Comparison of ENCODE assay signal across 1 mouse cellular context in genomic region chr15:89343325-89343724, GRCm38 (mm10).
TF ChIP-seq lines count a peak whose summit lies in the region.

No protein-coding gene starts in this region.

TF ChIP-seq in CH12.LX, 34 proteins besides CTCF, POLR2A, EP300 and RAD21:
- TF ChIP-seq SMC3 (IDR thresholded peaks at IDR 0.05; ENCODE audit: low read depth, low read length) (no peak), MAX (IDR thresholded peaks at IDR 0.05; ENCODE audit: low read length) (no peak), USF2 (conservative IDR thresholded peaks at IDR 0.05; ENCODE audit: low read depth, low read length) (no peak), KAT2A (IDR thresholded peaks at IDR 0.05; ENCODE audit: insufficient replicate concordance, low read length) (no peak), NELFE (IDR thresholded peaks at IDR 0.05; ENCODE audit: low read depth, low read length) (no peak), ZC3H11A (IDR thresholded peaks at IDR 0.05; ENCODE audit: low read depth, low read length) (no peak), POLR2AphosphoS2 (IDR thresholded peaks at IDR 0.05; ENCODE audit: low read depth, low read length) (no peak), ZNF384 (IDR thresholded peaks at IDR 0.05; ENCODE audit: low read depth, low read length) (no peak), ETS1 (conservative IDR thresholded peaks at IDR 0.05; ENCODE audit: low read depth, low read length) (no peak), PAX5 (IDR thresholded peaks at IDR 0.05; ENCODE audit: low read length) (no peak), ELF1 (IDR thresholded peaks at IDR 0.05; ENCODE audit: low read depth, low read length) (no peak)
